ENCODE assay signal across 12 mouse cellular contexts in the genomic region with DNA sequence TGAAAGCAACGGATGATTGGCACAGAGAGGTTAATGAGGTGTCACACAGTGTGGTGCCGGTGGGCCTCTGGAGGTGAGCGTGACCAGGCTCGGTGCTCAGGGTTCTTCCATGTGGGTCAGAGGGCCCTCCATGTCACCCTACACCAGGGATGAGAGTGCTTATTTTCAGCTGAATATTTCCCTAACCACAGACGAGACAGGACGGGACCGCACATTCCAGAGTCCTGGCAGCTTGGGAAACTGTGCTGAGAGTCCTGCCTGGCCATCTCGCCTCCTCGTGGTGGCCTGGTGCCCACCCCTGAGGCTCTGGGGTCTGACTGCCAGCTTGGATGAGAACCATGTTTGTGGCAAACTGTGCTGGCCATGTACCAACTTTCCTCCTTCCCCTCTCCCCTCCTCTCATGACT. TPM values are rescaled to one million over a fixed set of nuclear protein-coding genes. Genes with fewer than 3 reads are reported as not detected.
DNase-seq lines count a peak whose midpoint lies in the region; ATAC-seq lines count a peak whose summit lies in the region.
"Had no signal": no experiment of that assay in that cellular context is flagged by ENCODE, and none has a peak within 500 bp of the region (broad histone marks: within the 10 kb centered on the region; RNA-seq: fewer than 3 reads in every experiment).

No protein-coding gene starts in this region.

- no peaks in the 10 kb centered on the region for H3K36me3 ChIP-seq in forebrain, embryonic 14.5 days (ENCODE audit: control insufficient read depth, insufficient read depth, low read length)
- no peaks in the 10 kb centered on the region for H3K36me3 ChIP-seq in forebrain, embryonic 10.5 days (replicated peaks)
- no peaks in the 10 kb centered on the region for H3K36me3 ChIP-seq in kidney, embryonic 14.5 days (ENCODE audit: control insufficient read depth, insufficient read depth, low read length)
- H3K36me3 ChIP-seq in embryonic facial prominence, embryonic 15.5 days, result no peaks in the 10 kb centered on the region

- no peak overlapping the region for H3K27ac ChIP-seq in forebrain, embryonic 14.5 days (ENCODE audit: low read depth, low read length)
- no peak overlapping the region for H3K27ac ChIP-seq in forebrain, embryonic 10.5 days
- H3K27ac ChIP-seq in kidney, embryonic 14.5 days (ENCODE audit: low read depth, low read length), result no peak overlapping the region
- peak overlapping the region; percentile 68 for H3K27ac ChIP-seq in embryonic facial prominence, embryonic 15.5 days (replicated peaks)
- H3K27ac ChIP-seq: stomach, postnatal 0 days had no signal

- no peak overlapping the region for H3K4me2 ChIP-seq in forebrain, embryonic 14.5 days (ENCODE audit: low read length)
- H3K4me2 ChIP-seq in kidney, embryonic 14.5 days (replicated peaks; ENCODE audit: low read depth, low read length), result no peak overlapping the region
- H3K4me2 ChIP-seq in embryonic facial prominence, embryonic 15.5 days (replicated peaks), result no peak overlapping the region
- H3K4me2 ChIP-seq: lung, embryonic 14.5 days had no signal

- H3K9me3 ChIP-seq in forebrain, embryonic 14.5 days (replicated peaks; ENCODE audit: control insufficient read depth, low read length), result no peaks in the 10 kb centered on the region
- no peaks in the 10 kb centered on the region for H3K9me3 ChIP-seq in forebrain, embryonic 10.5 days
- H3K9me3 ChIP-seq in kidney, embryonic 14.5 days (ENCODE audit: control insufficient read depth, low read length), result no peaks in the 10 kb centered on the region
- H3K9me3 ChIP-seq in embryonic facial prominence, embryonic 15.5 days (replicated peaks), result no peaks in the 10 kb centered on the region

- no peak overlapping the region for H3K4me3 ChIP-seq in forebrain, embryonic 14.5 days (ENCODE audit: low read depth, low read length)
- no peak overlapping the region for H3K4me3 ChIP-seq in forebrain, embryonic 10.5 days
- no peak overlapping the region for H3K4me3 ChIP-seq in kidney, embryonic 14.5 days (ENCODE audit: low read length)
- H3K4me3 ChIP-seq in embryonic facial prominence, embryonic 15.5 days (replicated peaks), result no peak overlapping the region

- no peaks in the 10 kb centered on the region for H3K27me3 ChIP-seq in forebrain, embryonic 14.5 days (replicated peaks; ENCODE audit: control insufficient read depth, insufficient read depth, low read length)
- H3K27me3 ChIP-seq in forebrain, embryonic 10.5 days (ENCODE audit: poor library complexity, severe bottlenecking), result peaks cover 4% of the 10 kb centered on the region; the same call in 1 of the 2 replicates
- no peaks in the 10 kb centered on the region for H3K27me3 ChIP-seq in kidney, embryonic 14.5 days (ENCODE audit: control insufficient read depth, insufficient read depth, low read length)
- no peaks in the 10 kb centered on the region for H3K27me3 ChIP-seq in embryonic facial prominence, embryonic 15.5 days

- peaks cover 13% of the 10 kb centered on the region for H3K4me1 ChIP-seq in forebrain, embryonic 14.5 days (ENCODE audit: control insufficient read depth, insufficient read depth, low read length)
- H3K4me1 ChIP-seq in forebrain, embryonic 10.5 days, result peaks cover 18% of the 10 kb centered on the region
- 0 out of 2 replicates have a peak, but pooled peaks cover 6% of the 10 kb centered on the region for H3K4me1 ChIP-seq in kidney, embryonic 14.5 days (ENCODE audit: control insufficient read depth, insufficient read depth, low read length)
- H3K4me1 ChIP-seq in embryonic facial prominence, embryonic 15.5 days, result peaks cover 25% of the 10 kb centered on the region

- ATAC-seq in forebrain, embryonic 14.5 days, result peak; percentile 29; the same call in 1 of the 2 replicates
- peak; percentile 48; the same call in 1 of the 2 replicates for ATAC-seq in kidney, embryonic 14.5 days (ENCODE audit: low FRiP score, low TSS enrichment)
- peak; percentile 31; the same call in 1 of the 2 replicates for ATAC-seq in embryonic facial prominence, embryonic 15.5 days (ENCODE audit: insufficient number of reproducible peaks, low FRiP score, low TSS enrichment, low read depth)
- ATAC-seq: intestine, embryonic 16.5 days had no signal

- no peak overlapping the region for H3K9ac ChIP-seq in forebrain, embryonic 14.5 days (ENCODE audit: low read length)
- no peak overlapping the region for H3K9ac ChIP-seq in kidney, embryonic 14.5 days (ENCODE audit: low read depth, low read length)
- no peak overlapping the region for H3K9ac ChIP-seq in embryonic facial prominence, embryonic 15.5 days
- H3K9ac ChIP-seq: lung, embryonic 14.5 days had no signal

- DNase-seq in forebrain, embryonic 14.5 days (ENCODE audit: low spot score), result peak; percentile 69
- no peak for DNase-seq in forebrain, embryonic 10.5 days (ENCODE audit: extremely low spot score, low spot score)
- DNase-seq in kidney, postnatal 25 days, result no peak
- DNase-seq in 3T3-L1 (ENCODE audit: low read depth, low spot score), result peak; percentile 98
- no peak for DNase-seq in adrenal gland, adult 2 months
- no peak for DNase-seq in yolk sac, embryonic 10.5 days (ENCODE audit: low spot score)
- DNase-seq: lung, embryonic 14.5 days; retina, postnatal 1 day had no signal

- 75% methylated on average over 9 of the region's 9 CpGs for WGBS in forebrain, embryonic 14.5 days
- WGBS in forebrain, embryonic 10.5 days, result 81% methylated on average over 9 of the region's 9 CpGs
- 41% methylated on average over 9 of the region's 9 CpGs for WGBS in kidney, embryonic 14.5 days
- WGBS in embryonic facial prominence, embryonic 15.5 days, result 27% methylated on average over 9 of the region's 9 CpGs

RNA-seq across cellular contexts. Expression of a gene that starts 36.5 kb away (rescaled TPM):
- 45.6 and 71.7 TPM in 2 replicates for polyA plus RNA-seq in forebrain, embryonic 14.5 days (2014; fragmentation: Nextera tagmentation; extraction: Ambion mirVana)
- polyA plus RNA-seq in forebrain, embryonic 10.5 days (2016; fragmentation: Nextera tagmentation; extraction: Ambion mirVana), result 42.4 and 47.0 TPM in 2 replicates
- 51.7 and 95.1 TPM in 2 replicates for polyA plus RNA-seq in kidney, embryonic 14.5 days (2014; fragmentation: Nextera tagmentation; extraction: Ambion mirVana)
- polyA plus RNA-seq in embryonic facial prominence, embryonic 15.5 days (2015; fragmentation: Nextera tagmentation; extraction: Ambion mirVana), result 61.6 and 77.5 TPM in 2 replicates
- 100 to 1,000 TPM; 466 to 626 TPM for total RNA-seq in adrenal gland, adult 2 months (2021)
- polyA plus RNA-seq in adrenal gland, adult 2 months (2012; rRNA removed), result 570 and 815 TPM in 2 replicates

Comparison
In these comparisons a context has a peak if more than half of its experiments do, and no peak if none do; other contexts are left out.
1. DNase-seq: peak in forebrain, embryonic 14.5 days (single experiment) and 3T3-L1 (single experiment); none in forebrain, embryonic 10.5 days (single experiment), kidney, postnatal 25 days (0 of 2), adrenal gland, adult 2 months (single experiment) and yolk sac, embryonic 10.5 days (single experiment).
2. Peak in every context shown above with its lines, with median percentiles within 50 percentile points of each other: ATAC-seq.